Mouse (Mus musculus): Measurements from ENCODE around the gene Zfp628. TPM values are rescaled to one million over a fixed set of nuclear protein-coding genes. Genes with fewer than 3 reads are reported as not detected.

The Zfp628 gene
- total and polyA plus RNA-seq, 3 experiments: 2.5 to 17.6 TPM; not detected in 1

- Histone ChIP-seq H3K27ac (ENCODE audit: control insufficient read depth, low read depth, low read length) (no peak within 1 kb of the TSS), H3K4me1 (ENCODE audit: control insufficient read depth in 1 of 2, insufficient read depth in 2 of 2, low read length in 2 of 2) (no peaks in the 10 kb centered on the region), H3K27me3 (ENCODE audit: control insufficient read depth in 1 of 2, insufficient read depth in 2 of 2, low read length in 2 of 2) (no peaks in the 10 kb centered on the region), H3K9ac (ENCODE audit: control insufficient read depth, low read depth, low read length, poor library complexity, severe bottlenecking) (no peak within 1 kb of the TSS), H3K36me3 (ENCODE audit: control insufficient read depth in 1 of 2, insufficient read depth in 2 of 2, low read length in 2 of 2) (no peaks in the 10 kb centered on the region), H3K79me2 (ENCODE audit: control insufficient read depth, insufficient read depth, low read length, poor library complexity) (no peaks in the 10 kb centered on the region), H3K9me3 (replicated peaks; ENCODE audit: insufficient read depth, low read length) (no peaks in the 10 kb centered on the region), H3K4me3 (ENCODE audit: control insufficient read depth in 1 of 2, insufficient read depth in 1 of 2, low read depth in 2 of 2, low read length in 2 of 2) (no peak within 1 kb of the TSS)
- no peak for DNase-seq (ENCODE audit: low read depth, low spot score)
- TF ChIP-seq GATA1 (IDR thresholded peaks at IDR 0.05; ENCODE audit: low read depth, low read length) (no peak), TAL1 (IDR thresholded peaks at IDR 0.05; ENCODE audit: low read length) (no peak), MAFK (IDR thresholded peaks at IDR 0.05; ENCODE audit: borderline replicate concordance, low read depth, low read length) (no peak), ZKSCAN1 (IDR thresholded peaks at IDR 0.05; ENCODE audit: low read depth, low read length) (no peak), RAD21 (IDR thresholded peaks at IDR 0.05; ENCODE audit: low read depth, low read length) (no peak), POLR2A (IDR thresholded peaks at IDR 0.05; ENCODE audit: control insufficient read depth in 1 of 2, insufficient read depth in 1 of 2, low read depth in 1 of 2, low read length in 2 of 2, poor library complexity in 1 of 2) (no peak), ELF1 (IDR thresholded peaks at IDR 0.05; ENCODE audit: low read depth, low read length) (no peak), USF2 (IDR thresholded peaks at IDR 0.05; ENCODE audit: borderline replicate concordance in 1 of 2, insufficient read depth in 1 of 2, low read depth in 1 of 2, low read length in 2 of 2) (no peak), MYB (IDR thresholded peaks at IDR 0.05; ENCODE audit: low read depth, low read length) (no peak), POLR2AphosphoS2 (IDR thresholded peaks at IDR 0.05; ENCODE audit: low read length) (no peak), ZMIZ1 (IDR thresholded peaks at IDR 0.05; ENCODE audit: low read depth, low read length) (no peak), TBP (IDR thresholded peaks at IDR 0.05; ENCODE audit: low read depth, low read length) (no peak), MAZ (IDR thresholded peaks at IDR 0.05; ENCODE audit: low read depth, low read length) (no peak), ZNF384 (IDR thresholded peaks at IDR 0.05; ENCODE audit: low read depth, low read length) (no peak), MXI1 (IDR thresholded peaks at IDR 0.05; ENCODE audit: low read depth, low read length) (no peak)
Observed at GRCm38 (mm10) chr7:4921824-4922482, 6.9 kb downstream of the Zfp628 start, which contains the start of gene Nat14. Gene Nat14 (plus strand): TSS chr7:4922028.

DNA sequence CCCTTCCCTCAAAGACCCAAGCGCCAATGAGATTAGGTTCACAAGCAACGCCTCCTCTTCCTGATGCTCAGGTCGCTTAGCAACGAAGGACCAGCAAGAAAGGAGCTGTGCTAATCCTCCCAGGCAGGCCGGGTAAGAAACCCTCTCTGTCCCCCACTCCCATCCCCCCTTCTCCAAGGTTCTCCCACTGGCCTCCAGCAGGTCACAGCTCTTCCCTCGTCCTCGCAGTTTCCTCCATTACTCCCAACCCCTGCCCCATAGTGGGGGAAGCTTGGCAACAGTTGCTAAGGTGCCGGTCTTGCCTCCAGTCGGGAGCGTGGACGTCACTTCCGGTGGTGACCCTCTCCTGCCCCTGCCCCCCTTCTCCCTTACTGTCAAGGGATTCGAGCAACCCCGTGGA, 7.5 kb downstream of the Zfp628 start:
- DNase-seq (ENCODE audit: low read depth, low spot score): no peak
- H3K9ac ChIP-seq (ENCODE audit: control insufficient read depth, low read depth, low read length, poor library complexity, severe bottlenecking): no peak overlapping the region
- no peak overlapping the region for H3K27ac ChIP-seq (ENCODE audit: control insufficient read depth, low read depth, low read length)
- no peaks in the 10 kb centered on the region for H3K79me2 ChIP-seq (ENCODE audit: control insufficient read depth, insufficient read depth, low read length, poor library complexity)
- TF ChIP-seq JUND (IDR thresholded peaks at IDR 0.05; ENCODE audit: low read depth, low read length): no peak
- no peak for TF ChIP-seq GABPA (IDR thresholded peaks at IDR 0.05; ENCODE audit: low read depth, low read length)
- TF ChIP-seq CTCF (IDR thresholded peaks at IDR 0.05 in 2 of 3, conservative IDR thresholded peaks at IDR 0.05 in 1 of 3; ENCODE audit: control insufficient read depth in 1 of 3, insufficient read depth in 1 of 3, low read depth in 2 of 3, low read length in 3 of 3, poor library complexity in 1 of 3, severe bottlenecking in 1 of 3): no peak
- no peak for TF ChIP-seq BHLHE40 (IDR thresholded peaks at IDR 0.05; ENCODE audit: borderline replicate concordance, low read depth, low read length)
- no peak for TF ChIP-seq ELF1 (IDR thresholded peaks at IDR 0.05; ENCODE audit: low read depth, low read length)
- no peak for TF ChIP-seq MXI1 (IDR thresholded peaks at IDR 0.05; ENCODE audit: low read depth, low read length)
- no peak for TF ChIP-seq TCF12 (IDR thresholded peaks at IDR 0.05; ENCODE audit: low read depth, low read length)
- TF ChIP-seq ZNF384 (IDR thresholded peaks at IDR 0.05; ENCODE audit: low read depth, low read length): no peak
- H3K27me3 ChIP-seq (ENCODE audit: control insufficient read depth in 1 of 2, insufficient read depth in 2 of 2, low read length in 2 of 2): no peaks in the 10 kb centered on the region
- no peak overlapping the region for H3K4me3 ChIP-seq (ENCODE audit: control insufficient read depth in 1 of 2, insufficient read depth in 1 of 2, low read depth in 2 of 2, low read length in 2 of 2)
- H3K4me1 ChIP-seq (ENCODE audit: control insufficient read depth in 1 of 2, insufficient read depth in 2 of 2, low read length in 2 of 2): no peaks in the 10 kb centered on the region
- no peaks in the 10 kb centered on the region for H3K9me3 ChIP-seq (replicated peaks; ENCODE audit: insufficient read depth, low read length)
- H3K36me3 ChIP-seq (ENCODE audit: control insufficient read depth in 1 of 2, insufficient read depth in 2 of 2, low read length in 2 of 2): no peaks in the 10 kb centered on the region

Measured in MEL (cell line).